Mouse (Mus musculus): ENCODE measurements around the gene Bnipl.

DNA sequence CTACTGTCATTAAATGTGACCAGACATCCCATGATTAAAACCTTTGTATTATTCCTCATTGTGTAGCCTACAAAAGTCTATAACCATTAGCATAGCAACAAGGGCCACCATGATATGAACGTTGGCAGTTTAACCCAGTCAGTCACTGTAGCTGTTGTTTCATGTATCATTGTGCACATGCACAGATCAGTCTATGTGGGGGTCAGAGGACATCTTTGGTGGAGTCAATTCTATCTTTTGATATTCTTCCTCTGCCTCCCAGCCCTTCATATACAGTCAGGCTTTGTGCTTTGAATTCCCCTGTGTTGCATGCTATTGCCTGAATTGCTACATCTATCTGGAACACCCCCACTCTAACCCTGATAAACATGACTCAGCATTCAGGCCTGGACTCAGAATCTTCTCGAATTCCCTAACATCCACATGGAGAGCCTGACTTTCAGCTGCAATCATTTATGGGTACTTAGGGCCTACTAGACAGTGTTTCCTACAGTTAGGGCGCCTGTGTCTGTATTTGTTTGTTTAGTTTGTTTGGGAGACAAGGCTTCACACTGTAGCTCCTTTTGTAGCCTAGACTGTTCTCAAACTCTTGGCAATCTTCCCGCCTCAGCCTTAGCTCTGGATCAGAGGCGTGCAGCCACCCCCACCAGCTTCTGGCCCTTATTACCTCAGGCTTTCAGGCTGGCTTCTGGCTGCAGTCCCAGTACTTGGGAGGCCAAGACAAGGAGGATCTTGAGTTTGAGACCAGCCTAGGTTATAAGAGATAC lies 4.3 kb downstream of the Bnipl start:
- no peak for TF ChIP-seq POLR2A (IDR thresholded peaks at IDR 0.05; ENCODE audit: extremely low read depth, insufficient read depth, low read length)
- no peak for TF ChIP-seq CTCF (IDR thresholded peaks at IDR 0.05; ENCODE audit: extremely low read depth, insufficient read depth, low read length)
